Mouse (Mus musculus): Measurements from ENCODE around the gene Glod4. TPM values are rescaled to one million over a fixed set of nuclear protein-coding genes. Genes with fewer than 3 reads are reported as not detected.
A peak's percentile ranks its signal among the peaks of the same experiment; 100 is the strongest.

The Glod4 gene
- polyA plus RNA-seq, 1 experiment from 2014 or later = 140 TPM

- 47% methylated on average over 5 of the region's 5 CpGs for WGBS
- peak overlapping the region; percentile 37; the same call in 1 of the 2 replicates for H3K27ac ChIP-seq
- H3K27me3 ChIP-seq (ENCODE audit: low read depth, poor library complexity, severe bottlenecking) = no peaks in the 10 kb centered on the region
- H3K36me3 ChIP-seq = peaks cover 47% of the 10 kb centered on the region
- peaks cover 54% of the 10 kb centered on the region for H3K4me1 ChIP-seq
- DNase-seq (ENCODE audit: low spot score) = peak; percentile 91
- H3K9me3 ChIP-seq (replicated peaks) = no peaks in the 10 kb centered on the region
- H3K4me3 ChIP-seq = no peak overlapping the region
These were observed 9.8 kb upstream of the Glod4 start for GRCm38 (mm10) chr11:76253145-76253917.

GRCm38 (mm10) chr11:76252036-76252435 is 8.5 kb upstream of the Glod4 start:
- H3K4me1 ChIP-seq = peaks cover 41% of the 10 kb centered on the region

GRCm38 (mm10) chr11:76247239-76247638 is 3.7 kb upstream of the Glod4 start:
- no peaks in the 10 kb centered on the region for H3K9me3 ChIP-seq (replicated peaks)
- H3K27me3 ChIP-seq (ENCODE audit: low read depth, poor library complexity, severe bottlenecking) = no peaks in the 10 kb centered on the region
- peaks cover 18% of the 10 kb centered on the region for H3K4me1 ChIP-seq
- H3K36me3 ChIP-seq = peaks cover 42% of the 10 kb centered on the region
- no peak for DNase-seq (ENCODE audit: low spot score)
- 62% methylated on average over 2 of the region's 2 CpGs for WGBS
- H3K27ac ChIP-seq = no peak overlapping the region
- no peak overlapping the region for H3K4me3 ChIP-seq

More at GRCm38 (mm10) chr11:76252036-76252435, 8.5 kb upstream of the Glod4 start:
- Histone ChIP-seq H3K4me3 (no peak overlapping the region), H3K27ac (no peak overlapping the region), H3K36me3 (peaks cover 45% of the 10 kb centered on the region), H3K9me3 (replicated peaks) (no peaks in the 10 kb centered on the region), H3K27me3 (ENCODE audit: low read depth, poor library complexity, severe bottlenecking) (no peaks in the 10 kb centered on the region)
- DNase-seq (ENCODE audit: low spot score) = no peak
- 59% methylated on average over 3 of the region's 3 CpGs for WGBS

DNA sequence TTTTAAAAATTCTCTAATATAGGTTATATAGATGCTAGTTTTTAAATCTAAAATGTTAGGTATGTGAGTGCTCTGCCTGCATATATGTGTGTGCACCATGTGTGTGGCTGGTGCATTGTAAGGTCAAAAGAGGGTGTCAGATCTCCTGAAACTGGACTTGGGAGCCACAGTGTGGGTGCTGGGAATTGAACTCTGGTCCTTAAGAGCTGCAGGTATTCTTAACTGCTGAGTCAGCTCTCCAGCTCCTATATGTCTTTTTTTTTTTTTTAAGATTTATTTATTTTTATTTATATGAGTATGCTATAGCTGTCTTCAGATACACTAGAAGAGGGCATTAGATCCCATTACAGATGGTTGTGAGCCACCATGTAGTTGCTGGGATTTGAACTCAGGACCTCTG is 2.9 kb upstream of the Glod4 start:
- Histone ChIP-seq H3K4me3 (no peak overlapping the region), H3K27ac (no peak overlapping the region), H3K9me3 (replicated peaks) (no peaks in the 10 kb centered on the region), H3K36me3 (peaks cover 42% of the 10 kb centered on the region), H3K4me1 (peaks cover 18% of the 10 kb centered on the region), H3K27me3 (ENCODE audit: low read depth, poor library complexity, severe bottlenecking) (no peaks in the 10 kb centered on the region)
- DNase-seq (ENCODE audit: low spot score) = no peak

- H3K4me3 ChIP-seq = peak overlapping the region; percentile 95
- WGBS = 2% methylated on average over 34 of the region's 34 CpGs
- no peak for DNase-seq (ENCODE audit: low spot score)
- peak overlapping the region; percentile 91 for H3K27ac ChIP-seq
- H3K9me3 ChIP-seq (replicated peaks) = no peaks in the 10 kb centered on the region
- H3K4me1 ChIP-seq = peaks cover 18% of the 10 kb centered on the region
- H3K36me3 ChIP-seq = peaks cover 39% of the 10 kb centered on the region
- no peaks in the 10 kb centered on the region for H3K27me3 ChIP-seq (ENCODE audit: low read depth, poor library complexity, severe bottlenecking)
These were observed 454 bp upstream of the Glod4 start for GRCm38 (mm10) chr11:76243811-76244546.

DNA sequence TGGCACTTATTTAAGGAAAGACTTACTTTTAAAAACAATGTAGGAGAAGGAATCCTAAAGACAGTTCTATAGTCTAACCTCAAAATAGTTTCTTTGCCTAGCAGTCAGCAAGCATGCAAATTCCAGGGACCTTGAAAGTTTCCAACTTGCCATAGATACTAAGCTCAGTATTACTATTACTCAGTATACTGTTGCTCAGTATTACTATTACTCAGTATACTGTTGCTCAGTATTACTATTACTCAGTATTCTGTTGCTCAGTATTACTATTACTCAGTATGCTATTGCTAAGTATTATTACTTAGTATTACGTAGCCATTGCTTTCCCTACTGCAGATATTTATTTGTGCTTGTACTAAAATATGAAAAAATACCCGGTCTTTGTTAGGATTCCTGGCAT is 3.8 kb downstream of the Glod4 start:
- Histone ChIP-seq H3K27me3 (ENCODE audit: low read depth, poor library complexity, severe bottlenecking) (no peaks in the 10 kb centered on the region), H3K36me3 (peaks cover 55% of the 10 kb centered on the region), H3K27ac (no peak overlapping the region), H3K4me3 (no peak overlapping the region), H3K9me3 (replicated peaks) (no peaks in the 10 kb centered on the region), H3K4me1 (peaks cover 16% of the 10 kb centered on the region)
- WGBS = 95% methylated on average over 2 of the region's 2 CpGs
- DNase-seq (ENCODE audit: low spot score) = no peak

GRCm38 (mm10) chr11:76236136-76236535 is 7.4 kb downstream of the Glod4 start:
- WGBS = 95% methylated on average over 3 of the region's 3 CpGs
- Histone ChIP-seq H3K4me3 (no peak overlapping the region), H3K27ac (no peak overlapping the region), H3K27me3 (ENCODE audit: low read depth, poor library complexity, severe bottlenecking) (no peaks in the 10 kb centered on the region), H3K9me3 (replicated peaks) (no peaks in the 10 kb centered on the region), H3K36me3 (peaks cover 89% of the 10 kb centered on the region), H3K4me1 (no peaks in the 10 kb centered on the region)
- DNase-seq (ENCODE audit: low spot score) = no peak

DNA sequence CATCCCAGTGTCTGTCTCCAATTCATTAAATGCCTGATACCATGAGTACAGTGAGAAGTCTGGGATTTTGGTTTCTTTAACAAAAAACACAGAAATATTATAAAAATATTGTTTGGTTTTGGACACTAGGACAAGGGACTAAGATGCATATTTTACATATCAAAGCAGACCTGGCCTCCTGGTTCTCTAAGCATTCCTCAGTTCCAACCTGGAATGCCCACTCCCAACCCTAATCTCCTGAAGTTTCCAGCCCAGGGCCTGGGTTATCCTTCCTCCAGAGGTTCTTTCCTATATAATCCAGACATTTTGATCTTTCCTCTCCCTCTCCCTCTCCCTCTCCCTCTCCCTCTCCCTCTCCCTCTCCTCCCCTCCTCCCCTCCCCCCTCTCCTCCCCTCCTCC is 18.5 kb downstream of the Glod4 start:
- no peak for DNase-seq (ENCODE audit: low spot score)
- H3K36me3 ChIP-seq = peaks cover 75% of the 10 kb centered on the region
- no peak overlapping the region for H3K4me3 ChIP-seq
- no peak overlapping the region for H3K27ac ChIP-seq
- H3K9me3 ChIP-seq (replicated peaks) = no peaks in the 10 kb centered on the region
- no peaks in the 10 kb centered on the region for H3K4me1 ChIP-seq
- no peaks in the 10 kb centered on the region for H3K27me3 ChIP-seq (ENCODE audit: low read depth, poor library complexity, severe bottlenecking)

DNA sequence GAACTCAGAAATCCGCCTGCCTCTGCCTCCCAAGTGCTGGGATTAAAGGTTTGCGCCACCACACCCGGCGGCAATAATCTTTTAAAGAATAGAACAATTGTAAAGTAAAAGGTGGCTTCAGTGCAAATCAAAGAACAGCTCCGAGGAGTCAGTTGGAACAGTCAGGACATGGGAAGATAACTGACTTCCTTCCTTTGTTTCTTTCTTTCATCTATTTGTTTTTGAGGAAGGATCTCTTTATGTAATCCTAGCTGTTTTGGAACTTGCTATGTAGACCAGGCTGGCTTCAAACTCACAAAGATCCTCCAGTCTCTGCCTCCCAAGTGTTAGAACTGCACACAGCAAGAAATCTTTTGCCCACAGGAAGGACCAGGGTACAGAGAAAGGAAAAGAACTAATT is 18.9 kb downstream of the Glod4 start:
- no peaks in the 10 kb centered on the region for H3K9me3 ChIP-seq (replicated peaks)
- H3K4me3 ChIP-seq = no peak overlapping the region
- no peaks in the 10 kb centered on the region for H3K27me3 ChIP-seq (ENCODE audit: low read depth, poor library complexity, severe bottlenecking)
- no peak for DNase-seq (ENCODE audit: low spot score)
- no peak overlapping the region for H3K27ac ChIP-seq
- WGBS = 94% methylated on average over 5 of the region's 5 CpGs
- no peaks in the 10 kb centered on the region for H3K4me1 ChIP-seq
- H3K36me3 ChIP-seq = peaks cover 78% of the 10 kb centered on the region

- H3K36me3 ChIP-seq = peaks cover 64% of the 10 kb centered on the region
- H3K4me3 ChIP-seq = peak within 1 kb of the TSS; percentile 80
- under 1% methylated on average over 35 of the region's 35 CpGs for WGBS
- no peaks in the 10 kb centered on the region for H3K9me3 ChIP-seq (replicated peaks)
- H3K4me1 ChIP-seq = peaks cover 21% of the 10 kb centered on the region
- DNase-seq (ENCODE audit: low spot score) = peak; percentile 99
- H3K27ac ChIP-seq = peak within 1 kb of the TSS; percentile 97
- H3K27me3 ChIP-seq (ENCODE audit: low read depth, poor library complexity, severe bottlenecking) = no peaks in the 10 kb centered on the region
These were observed 26.1 kb downstream of the Glod4 start, which contains the start of the genes Dbil5 and Gemin4 for GRCm38 (mm10) chr11:76217390-76217800. Dbil5 (plus strand) TSS chr11:76217608. Gemin4 (minus strand) TSS chr11:76217664.

GRCm38 (mm10) chr11:76216681-76217389 is 26.7 kb downstream of the Glod4 start:
- Histone ChIP-seq H3K36me3 (peaks cover 64% of the 10 kb centered on the region), H3K4me1 (peaks cover 21% of the 10 kb centered on the region), H3K27me3 (ENCODE audit: low read depth, poor library complexity, severe bottlenecking) (no peaks in the 10 kb centered on the region), H3K9me3 (replicated peaks) (no peaks in the 10 kb centered on the region), H3K27ac (peak overlapping the region; percentile 97), H3K4me3 (peak overlapping the region; percentile 80)
- 5% methylated on average over 33 of the region's 33 CpGs for WGBS
- peak; percentile 62 for DNase-seq (ENCODE audit: low spot score)

DNA sequence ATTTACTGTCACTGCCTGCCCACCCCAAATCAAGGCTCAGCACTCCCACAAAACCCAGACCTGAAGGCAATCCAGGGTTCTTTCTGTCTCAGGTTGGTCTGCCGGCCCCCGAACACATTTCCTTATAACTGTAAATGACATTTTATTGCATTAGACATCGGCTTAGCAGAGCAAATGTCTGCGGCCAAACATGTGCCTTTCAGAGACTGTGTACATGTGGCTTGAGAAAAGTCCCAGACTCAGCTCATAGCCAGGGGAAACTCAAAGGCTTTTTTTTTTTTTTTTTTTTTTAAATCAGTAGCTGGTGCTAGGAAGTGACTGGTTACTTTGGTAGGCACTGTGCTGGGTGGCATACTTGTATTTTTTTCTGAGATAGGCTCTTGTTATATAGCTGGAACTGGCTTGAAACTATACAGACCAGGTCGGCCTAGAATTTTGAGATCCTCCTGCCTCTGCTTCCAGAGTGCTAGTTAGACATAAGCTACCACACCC is 27.4 kb downstream of the Glod4 start:
- peaks cover 21% of the 10 kb centered on the region for H3K4me1 ChIP-seq
- peak overlapping the region; percentile 97 for H3K27ac ChIP-seq
- H3K4me3 ChIP-seq = peak overlapping the region; percentile 80
- H3K9me3 ChIP-seq (replicated peaks) = no peaks in the 10 kb centered on the region
- DNase-seq (ENCODE audit: low spot score) = no peak
- H3K36me3 ChIP-seq = peaks cover 64% of the 10 kb centered on the region
- H3K27me3 ChIP-seq (ENCODE audit: low read depth, poor library complexity, severe bottlenecking) = no peaks in the 10 kb centered on the region
- WGBS = 92% methylated on average over 5 of the region's 5 CpGs

All from limb, embryonic 10.5 days (tissue).